Mouse (Mus musculus): ENCODE data around the gene BC052040. TPM values are rescaled to one million over a fixed set of nuclear protein-coding genes. Genes with fewer than 3 reads are reported as not detected.

Gene BC052040
- total RNA-seq, 2 experiments from 2014 or later = 10.0 to 28.1 TPM

DNA sequence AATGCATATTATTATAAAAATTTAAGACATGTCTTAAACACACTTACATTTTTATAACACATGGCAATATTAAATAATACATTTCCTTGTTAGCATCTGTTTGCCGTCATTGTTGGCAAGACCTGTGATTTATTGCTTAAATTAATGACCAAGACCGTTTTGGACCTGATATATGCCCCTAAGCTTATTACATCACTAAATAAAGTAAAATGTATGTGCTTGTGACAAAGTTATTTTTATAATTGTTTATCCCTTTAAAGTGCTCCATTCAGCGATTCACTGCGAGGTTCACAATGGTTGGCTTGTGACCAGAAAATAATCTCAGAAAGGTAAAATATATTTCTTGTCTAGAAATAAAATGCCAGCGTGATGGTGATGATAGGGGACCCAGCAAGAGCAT lies 16.8 kb downstream of the BC052040 start:
- no peak for ATAC-seq (replicated peaks; ENCODE audit: low FRiP score, poor library complexity, severe bottlenecking)

DNA sequence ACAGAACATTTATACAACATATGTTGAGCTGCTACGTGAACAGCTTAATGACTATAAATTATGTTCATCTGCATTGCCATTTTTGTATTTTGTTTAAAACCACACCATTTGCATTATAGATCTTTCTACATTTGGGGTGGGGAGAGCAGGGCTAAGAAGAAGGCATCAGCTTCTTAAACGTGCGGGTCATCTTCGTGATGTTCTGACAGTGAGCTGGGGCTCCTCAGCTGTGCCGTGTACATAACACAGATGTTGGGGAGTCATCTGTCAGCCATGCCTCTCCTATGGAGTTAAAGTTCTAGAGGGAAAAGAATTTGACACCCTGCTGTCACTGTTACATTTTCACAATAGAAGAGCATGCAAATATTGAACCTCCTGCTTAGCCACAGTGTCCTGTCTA lies 19.2 kb downstream of the BC052040 start:
- no peak for ATAC-seq (replicated peaks; ENCODE audit: low FRiP score, poor library complexity, severe bottlenecking)

DNA sequence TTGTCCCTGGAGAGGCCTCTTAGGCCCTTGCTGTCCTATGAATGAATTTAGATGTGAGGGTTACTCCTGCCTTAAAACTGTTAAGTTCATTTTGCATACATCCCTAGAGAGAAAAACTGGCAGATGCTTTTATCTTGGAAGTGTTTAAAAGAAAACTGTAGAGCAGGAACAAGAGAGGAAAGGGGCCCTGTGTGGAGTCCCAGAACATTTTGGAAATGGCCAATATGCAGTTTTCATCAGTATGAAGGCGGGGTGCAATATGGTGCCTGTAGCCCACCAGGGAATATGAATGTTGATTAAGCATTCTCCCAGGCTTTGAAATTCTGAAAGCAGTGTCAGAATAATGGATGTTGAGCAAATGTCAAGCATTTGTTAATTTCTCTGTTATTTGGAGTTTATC lies 19.8 kb downstream of the BC052040 start:
- no peak for ATAC-seq (replicated peaks; ENCODE audit: low FRiP score, poor library complexity, severe bottlenecking)

DNA sequence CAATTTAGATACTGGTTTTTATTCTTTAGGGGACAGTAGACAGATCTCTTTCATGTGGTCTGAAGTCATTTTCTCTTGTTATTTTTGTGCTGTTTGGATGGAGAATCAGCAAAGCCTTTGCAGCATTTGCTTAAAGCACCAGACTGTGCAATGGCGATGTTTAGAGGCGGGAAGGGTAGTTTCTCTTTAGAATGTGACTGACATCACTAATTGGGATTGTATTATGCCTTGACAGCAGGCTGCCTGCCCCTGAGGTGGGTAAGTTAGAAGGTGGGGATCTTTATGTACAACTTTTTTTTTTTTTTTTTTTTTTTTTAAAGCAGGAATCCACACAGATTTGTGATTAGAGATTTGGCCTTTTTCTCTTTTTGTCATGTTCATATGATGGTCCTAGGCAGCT lies 20.6 kb downstream of the BC052040 start:
- no peak for ATAC-seq (replicated peaks; ENCODE audit: low FRiP score, poor library complexity, severe bottlenecking)

DNA sequence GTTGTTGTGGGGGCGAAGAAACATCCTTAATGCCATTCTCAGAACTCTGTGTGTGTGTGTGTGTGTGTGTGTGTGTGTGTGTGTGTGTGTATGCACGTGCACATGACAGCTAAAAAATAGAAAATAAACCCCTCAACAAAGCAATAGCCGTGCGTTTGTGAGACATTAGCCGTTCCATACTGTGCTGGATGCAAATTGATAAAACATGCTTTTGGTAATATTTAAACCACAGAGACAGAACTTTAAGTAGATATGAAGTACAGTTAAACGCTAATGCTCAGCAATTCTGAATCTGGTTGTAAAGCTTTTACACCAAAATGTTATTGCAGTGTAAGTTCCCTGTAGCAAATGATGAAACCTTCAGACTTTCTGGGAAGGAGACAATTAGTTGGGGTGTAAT lies 22.6 kb downstream of the BC052040 start:
- ATAC-seq (replicated peaks; ENCODE audit: low FRiP score, poor library complexity, severe bottlenecking) = no peak

DNA sequence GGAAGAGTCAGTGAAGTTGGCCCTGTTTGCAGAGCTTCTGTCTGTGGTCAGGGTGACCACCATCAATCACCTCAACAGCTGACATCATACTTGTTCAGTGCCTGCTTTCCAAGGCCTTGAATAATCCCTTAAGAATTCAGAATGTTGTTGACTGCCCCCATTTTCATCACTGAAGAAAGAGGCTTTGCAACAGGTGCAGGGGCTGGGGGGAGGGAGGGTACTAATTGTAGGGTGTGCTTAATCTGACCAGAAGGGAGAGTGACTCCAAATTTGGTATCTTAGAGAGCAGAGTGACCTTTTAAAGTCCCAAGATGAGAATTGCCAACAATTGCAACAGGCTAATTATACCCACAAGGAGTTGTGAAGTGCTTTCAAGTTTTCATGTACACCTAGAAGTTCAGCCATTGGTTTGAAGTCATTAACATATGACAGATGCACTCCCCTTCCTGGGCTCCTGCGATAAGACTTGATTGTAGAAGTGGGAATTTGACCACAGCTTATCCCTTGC lies 24.4 kb downstream of the BC052040 start:
- ATAC-seq (replicated peaks; ENCODE audit: low FRiP score, poor library complexity, severe bottlenecking) = no peak

DNA sequence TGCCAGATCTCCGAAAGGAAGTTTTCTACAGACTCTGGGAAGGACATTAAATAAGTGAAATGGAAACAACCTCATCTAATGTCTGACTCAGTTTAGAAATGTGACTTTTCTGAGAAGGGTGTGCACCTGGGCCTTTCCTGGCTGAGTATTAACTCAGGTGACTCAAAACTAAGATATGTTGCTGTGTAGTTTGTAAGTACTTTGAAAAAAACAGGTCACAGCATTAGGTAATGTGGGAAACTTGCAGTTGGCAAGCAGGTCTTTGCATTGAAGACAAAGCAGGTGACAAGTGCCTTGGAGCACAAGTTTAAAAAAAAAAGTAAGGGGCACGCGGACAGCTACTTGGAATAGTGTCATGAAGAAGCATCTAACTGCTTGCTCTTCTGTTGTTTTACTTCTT lies 27.5 kb downstream of the BC052040 start:
- ATAC-seq (replicated peaks; ENCODE audit: low FRiP score, poor library complexity, severe bottlenecking) = no peak

DNA sequence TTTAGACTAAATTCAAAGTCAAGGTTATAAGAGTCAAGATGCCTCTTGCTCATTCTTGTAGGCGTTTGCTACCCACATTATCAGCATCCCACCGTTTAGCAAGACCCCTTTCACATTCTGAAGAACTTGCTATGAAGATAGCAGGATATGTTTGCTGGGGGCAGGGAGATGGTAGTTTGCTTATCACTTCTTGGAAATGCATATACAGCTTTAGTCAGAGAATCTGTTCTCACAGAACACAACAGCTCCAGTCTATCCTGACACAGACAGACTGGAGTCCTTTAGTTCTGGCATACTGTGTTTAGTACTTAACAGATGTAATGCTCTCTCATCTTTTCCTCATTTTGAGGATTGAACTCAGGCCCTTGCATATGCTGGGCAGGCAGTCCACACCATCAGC lies 28.6 kb downstream of the BC052040 start:
- no peak for ATAC-seq (replicated peaks; ENCODE audit: low FRiP score, poor library complexity, severe bottlenecking)

DNA sequence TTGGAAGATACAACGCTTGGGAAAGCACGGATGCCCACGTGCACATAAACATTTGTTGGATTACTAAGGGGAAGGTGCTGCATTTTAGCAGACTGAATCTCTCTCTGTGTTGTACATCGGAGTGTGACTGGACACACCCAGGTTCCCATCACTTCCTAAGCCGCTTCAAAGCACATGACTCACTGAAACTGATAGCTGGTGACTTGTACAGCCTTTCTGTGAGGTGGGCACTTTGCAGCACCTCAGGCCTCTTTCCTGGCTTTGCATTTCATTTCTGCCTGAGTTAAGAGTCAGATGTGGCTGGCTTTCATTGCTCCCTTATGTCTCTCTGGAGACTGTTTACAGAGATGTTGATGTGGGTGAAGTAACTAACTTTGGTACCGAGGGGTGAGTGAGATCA lies 29.0 kb downstream of the BC052040 start:
- ATAC-seq (replicated peaks; ENCODE audit: low FRiP score, poor library complexity, severe bottlenecking) = no peak

DNA sequence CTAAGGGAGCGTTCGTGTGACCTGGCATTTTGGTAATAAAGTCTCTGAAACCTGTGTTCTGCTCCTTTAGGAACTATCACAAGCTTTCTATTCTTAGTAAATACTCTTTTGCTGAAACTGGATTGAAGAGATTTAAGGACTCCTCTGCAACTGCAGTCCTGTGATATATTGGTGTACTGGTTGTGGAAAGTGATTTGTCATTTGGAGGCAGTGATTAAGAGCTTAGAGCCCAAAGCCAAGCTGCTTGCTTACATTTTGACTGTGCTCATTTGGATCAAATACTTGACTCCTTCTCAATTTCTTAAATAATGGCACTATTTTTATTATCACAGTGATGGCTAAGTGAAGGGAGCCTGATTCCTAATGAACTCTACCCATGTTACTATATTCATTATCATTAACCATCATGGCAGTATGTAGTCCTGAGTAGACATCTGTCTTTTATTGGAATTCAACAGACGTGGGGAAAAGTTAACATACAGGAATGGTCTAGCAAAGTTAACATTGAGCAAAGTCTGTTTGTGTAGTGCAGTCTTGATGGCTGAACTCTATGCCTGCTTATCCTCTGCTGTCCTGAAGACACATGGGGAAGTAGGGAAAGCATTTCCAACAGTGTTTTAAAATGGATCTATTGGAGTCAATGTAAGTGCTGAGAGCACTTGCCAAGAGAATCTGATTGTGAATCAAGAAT lies 32.5 kb downstream of the BC052040 start:
- no peak for ATAC-seq (replicated peaks; ENCODE audit: low FRiP score, poor library complexity, severe bottlenecking)

DNA sequence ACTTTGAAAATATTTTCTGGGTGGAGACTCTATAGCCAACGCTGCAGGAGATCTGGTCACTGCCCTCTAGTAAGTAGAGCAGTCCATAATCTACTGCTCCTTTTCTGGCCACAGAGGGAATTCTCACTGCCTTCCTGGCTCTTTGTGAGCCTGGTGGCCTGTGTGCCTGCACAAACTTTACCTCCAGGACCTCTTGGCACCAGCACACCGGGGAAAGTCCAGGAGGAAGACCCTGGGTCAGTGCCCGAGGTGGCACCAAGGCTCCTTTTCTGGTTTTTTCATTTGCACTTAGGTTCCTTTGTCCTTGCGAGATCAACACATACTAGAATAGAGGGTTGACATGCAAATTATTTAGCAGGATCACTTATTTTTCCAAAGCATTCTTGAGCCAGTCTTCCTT lies 47.0 kb downstream of the BC052040 start:
- ATAC-seq (replicated peaks; ENCODE audit: low FRiP score, poor library complexity, severe bottlenecking) = no peak

DNA sequence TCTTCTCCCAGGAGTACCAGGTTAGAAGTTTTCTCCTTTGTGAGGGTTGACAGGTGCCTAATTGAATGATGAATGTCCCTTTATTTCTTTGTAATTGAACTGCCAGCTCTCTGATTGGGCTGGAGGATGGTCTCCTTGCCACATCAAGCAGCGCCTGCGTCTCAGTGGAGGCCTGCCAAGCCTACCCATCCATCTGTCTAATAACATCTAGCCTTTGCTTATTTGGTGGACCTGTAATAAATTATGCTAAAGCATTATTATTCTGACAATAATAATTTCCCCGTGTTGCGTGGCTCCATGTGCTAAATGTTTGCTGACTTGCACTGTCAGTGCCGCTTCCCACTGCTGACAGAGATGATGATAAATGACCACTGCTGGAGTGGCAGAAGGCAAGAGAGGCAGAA lies 49.5 kb downstream of the BC052040 start:
- no peak for ATAC-seq (replicated peaks; ENCODE audit: low FRiP score, poor library complexity, severe bottlenecking)

DNA sequence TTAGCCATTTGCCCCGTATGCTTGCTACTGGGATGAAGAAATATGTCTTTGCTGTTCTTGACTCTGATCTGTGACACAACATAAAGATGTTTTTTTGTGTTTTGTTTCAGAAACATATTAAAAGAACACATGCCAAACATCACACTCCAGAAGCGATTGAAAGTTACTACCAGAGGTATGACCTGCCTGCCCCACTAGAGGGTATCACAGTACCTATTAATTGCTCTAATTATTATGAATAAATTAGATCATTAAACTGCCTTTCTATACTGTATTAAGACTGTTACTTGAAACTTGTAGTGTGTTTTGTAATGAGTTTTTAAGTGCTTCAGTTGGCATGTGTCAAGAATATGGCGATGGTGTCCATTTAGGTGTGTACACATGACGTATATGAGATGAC lies 50.3 kb downstream of the BC052040 start:
- no peak for ATAC-seq (replicated peaks; ENCODE audit: low FRiP score, poor library complexity, severe bottlenecking)

DNA sequence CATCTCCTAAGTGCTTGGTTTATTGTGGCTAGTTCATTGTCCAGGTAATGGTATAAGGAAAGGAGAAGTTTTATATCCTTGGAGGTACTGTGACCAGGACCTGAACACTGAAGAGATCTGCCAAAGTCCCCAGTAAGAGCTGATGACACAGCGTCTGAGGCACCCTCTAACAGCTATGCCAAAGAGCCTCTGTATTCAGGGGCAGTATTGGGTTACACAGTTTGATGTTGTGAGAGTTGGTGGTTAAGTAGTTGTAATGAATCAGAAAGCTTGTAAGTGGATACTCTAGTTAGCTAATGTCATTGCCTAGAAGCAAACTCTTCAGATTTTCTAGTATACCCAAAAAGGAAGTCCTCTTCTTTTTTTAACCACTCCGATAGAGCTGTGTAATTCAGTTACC lies 68.7 kb downstream of the BC052040 start:
- no peak for ATAC-seq (replicated peaks; ENCODE audit: low FRiP score, poor library complexity, severe bottlenecking)

DNA sequence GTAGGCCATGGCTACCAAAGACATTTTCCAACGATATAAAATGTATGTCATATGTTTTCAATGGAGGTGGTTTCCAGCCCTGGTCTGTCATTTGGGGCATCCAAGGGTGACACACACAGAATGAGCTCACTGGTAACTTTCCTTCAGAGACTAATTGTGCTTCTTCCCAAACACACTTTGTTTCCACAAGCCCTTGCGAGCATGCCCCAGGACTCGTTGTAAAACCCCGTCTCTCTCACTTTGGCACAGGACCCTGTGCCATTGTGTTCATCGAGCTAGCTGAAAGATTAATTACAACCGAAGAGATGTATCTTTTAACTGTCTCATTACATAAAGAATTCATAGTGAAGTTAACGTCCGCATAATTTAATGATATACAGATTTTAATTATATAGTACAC lies 78.2 kb downstream of the BC052040 start:
- ATAC-seq (replicated peaks; ENCODE audit: low FRiP score, poor library complexity, severe bottlenecking) = no peak

DNA sequence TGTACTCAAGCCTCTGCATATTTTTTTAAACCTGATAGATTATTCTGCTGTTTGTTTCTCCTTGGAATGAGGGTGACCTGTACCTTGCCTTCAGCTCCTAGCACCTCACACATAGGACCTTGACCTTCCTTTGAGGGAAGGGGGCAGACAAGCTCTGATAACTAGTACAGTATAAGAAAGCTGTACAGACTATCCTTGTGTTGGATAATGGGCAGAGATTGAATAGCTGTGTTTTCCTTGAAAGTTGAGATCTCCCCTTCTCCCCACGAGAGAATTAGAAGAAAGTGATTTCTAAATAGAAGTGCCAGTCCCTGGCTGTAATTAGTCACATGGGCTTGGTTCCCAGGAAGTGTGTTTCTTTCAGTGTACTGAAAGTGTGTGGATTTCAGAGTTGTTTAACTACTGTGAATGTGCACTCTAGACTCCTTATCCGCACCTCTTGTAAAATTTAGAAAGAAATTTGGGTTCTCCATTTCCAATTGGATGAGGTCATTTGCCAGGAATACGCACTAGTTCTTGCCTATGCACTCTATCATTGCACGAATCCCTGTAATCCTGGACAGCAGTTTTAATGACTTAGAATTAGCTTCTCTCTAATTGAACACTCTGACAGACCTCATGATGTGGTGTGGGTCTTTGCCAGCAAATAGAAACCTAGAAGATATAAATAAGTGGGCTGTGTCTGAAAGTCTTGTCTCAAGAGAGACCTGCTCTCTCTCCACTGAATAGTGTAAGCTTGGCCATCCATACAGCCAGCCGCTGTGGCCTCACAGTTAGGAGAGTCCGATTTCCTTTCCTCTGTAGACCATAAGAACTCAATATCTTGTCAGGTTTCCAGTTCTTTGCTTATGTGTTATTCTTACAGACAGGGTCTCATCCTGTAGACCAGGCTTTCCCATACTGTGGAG lies 79.0 kb downstream of the BC052040 start:
- no peak for ATAC-seq (replicated peaks; ENCODE audit: low FRiP score, poor library complexity, severe bottlenecking)

DNA sequence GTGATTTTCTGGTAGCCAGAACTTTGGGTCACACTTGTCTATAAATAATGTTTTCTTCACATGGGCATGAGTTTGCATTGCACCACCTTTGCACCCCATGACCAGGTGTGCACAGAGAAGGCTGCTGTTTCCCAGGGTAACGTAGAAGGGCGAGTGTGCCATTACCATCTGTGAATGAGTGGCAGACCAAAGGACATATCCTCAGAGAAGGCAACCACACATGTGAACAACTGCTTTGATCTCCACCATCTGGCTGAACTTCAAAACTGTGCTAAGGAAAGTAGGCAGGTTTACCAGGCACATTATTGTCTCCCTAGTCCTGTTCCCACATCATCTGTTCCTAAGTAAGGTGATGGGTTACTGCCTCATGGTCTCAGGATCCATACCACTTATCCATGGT lies 86.0 kb downstream of the BC052040 start:
- no peak for ATAC-seq (replicated peaks; ENCODE audit: low FRiP score, poor library complexity, severe bottlenecking)

DNA sequence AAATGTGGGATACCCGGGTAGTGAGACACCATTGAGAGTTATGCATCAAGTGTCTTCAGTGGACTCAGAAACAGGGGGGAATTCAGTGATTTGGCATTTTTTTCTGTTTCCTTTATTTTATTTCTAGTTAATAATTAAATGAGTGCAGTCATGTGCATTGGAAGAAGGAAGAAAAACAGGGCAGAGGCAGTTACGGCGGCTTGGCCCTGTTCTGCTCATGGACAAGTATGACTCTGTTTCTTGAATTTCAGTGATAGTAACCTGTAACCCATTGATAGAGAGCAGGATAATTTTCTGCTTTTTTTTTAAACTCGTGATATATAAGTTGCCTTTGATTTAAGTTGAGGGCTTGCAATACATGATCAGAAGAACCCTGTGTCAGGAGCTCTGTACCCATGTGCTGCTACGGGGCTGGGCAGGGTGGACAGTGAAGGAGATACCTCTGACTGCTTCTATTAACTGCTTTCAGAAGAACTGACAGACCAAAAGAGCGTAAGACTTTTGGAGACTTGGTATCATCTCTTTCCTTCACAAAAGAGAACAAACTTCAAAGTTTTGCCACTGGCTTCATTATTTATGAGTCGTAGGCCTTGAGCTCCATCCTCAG lies 91.6 kb downstream of the BC052040 start:
- no peak for ATAC-seq (replicated peaks; ENCODE audit: low FRiP score, poor library complexity, severe bottlenecking)

DNA sequence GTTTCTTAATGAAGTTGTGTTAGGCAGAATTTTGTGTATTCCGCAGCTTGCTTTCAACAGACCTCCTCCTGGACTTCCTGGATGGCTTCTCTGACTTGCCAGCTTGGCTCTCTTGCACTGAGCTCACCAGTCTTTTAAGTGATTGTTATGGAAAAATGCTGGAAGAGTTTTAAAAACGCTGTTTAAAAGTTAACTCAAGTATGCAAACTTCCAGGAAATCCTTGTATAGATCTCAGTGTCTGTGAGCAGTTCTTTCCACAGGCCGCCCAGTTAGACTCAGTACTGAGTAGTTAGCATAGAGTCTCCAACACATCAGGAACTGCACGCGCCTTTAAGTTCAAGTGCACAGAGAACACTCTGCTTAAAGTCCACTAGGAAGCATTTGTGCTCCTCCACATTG lies 97.3 kb downstream of the BC052040 start:
- no peak for ATAC-seq (replicated peaks; ENCODE audit: low FRiP score, poor library complexity, severe bottlenecking)

DNA sequence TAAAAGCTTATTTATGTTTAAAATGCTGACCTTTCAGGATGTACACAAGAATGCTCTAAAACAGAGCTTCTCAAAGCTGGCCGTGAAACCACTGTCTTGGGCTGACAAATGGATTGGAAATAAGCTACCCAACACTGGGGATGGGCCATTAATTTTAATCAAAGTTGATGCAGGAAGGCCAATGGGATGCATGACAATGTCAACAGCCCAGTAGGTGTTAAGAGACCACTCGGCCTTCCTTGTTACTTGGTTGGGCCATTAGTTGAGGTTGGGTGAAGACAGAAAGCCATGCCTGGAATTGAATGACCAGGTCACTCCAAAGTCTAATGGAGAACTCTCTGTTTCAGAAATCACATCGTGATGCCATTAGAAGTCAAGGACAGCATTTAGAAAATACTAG lies 103.7 kb downstream of the BC052040 start:
- ATAC-seq (replicated peaks; ENCODE audit: low FRiP score, poor library complexity, severe bottlenecking) = no peak

DNA sequence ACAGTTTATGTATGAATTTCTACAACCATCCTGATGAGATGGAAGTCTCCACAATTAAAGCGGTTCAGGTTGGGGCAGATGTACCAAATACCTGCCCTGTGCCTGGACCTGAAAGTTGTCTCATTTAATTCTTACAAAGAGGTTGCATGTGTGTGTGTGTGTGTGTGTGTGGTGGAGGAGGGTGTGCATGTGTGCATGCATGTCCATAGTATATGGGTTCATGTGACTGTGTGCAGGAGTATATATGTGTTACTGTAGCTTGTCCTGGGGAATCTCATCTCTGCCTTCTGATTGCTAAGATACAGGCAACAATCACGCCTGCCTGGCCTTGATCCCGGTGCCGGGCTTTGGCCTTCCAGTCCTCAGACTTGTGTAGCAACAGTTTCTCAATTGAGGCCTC lies 106.1 kb downstream of the BC052040 start:
- no peak for ATAC-seq (replicated peaks; ENCODE audit: low FRiP score, poor library complexity, severe bottlenecking)
